7 mouse cellular contexts compared by ENCODE assay signal in genomic region chr8:71375581-71376422, GRCm38 (mm10). TPM values are rescaled to one million over a fixed set of nuclear protein-coding genes. Genes with fewer than 3 reads are reported as not detected.
DNase-seq lines count a peak whose midpoint lies in the region; ATAC-seq lines count a peak whose summit lies in the region.

No protein-coding gene starts in this region.

- H3K36me3 ChIP-seq in forebrain, embryonic 15.5 days = peaks cover 8% of the 10 kb centered on the region
- peaks cover 45% of the 10 kb centered on the region for H3K36me3 ChIP-seq in intestine, embryonic 14.5 days (ENCODE audit: control insufficient read depth, insufficient read depth, low read length)
- H3K36me3 ChIP-seq in limb, embryonic 15.5 days = peaks cover 40% of the 10 kb centered on the region
- H3K36me3 ChIP-seq in midbrain, embryonic 14.5 days (ENCODE audit: control insufficient read depth, insufficient read depth, low read length) = peaks cover 6% of the 10 kb centered on the region; the same call in 1 of the 2 replicates

- WGBS in forebrain, embryonic 15.5 days = 5% methylated on average over 70 of the region's 74 CpGs
- WGBS in intestine, embryonic 14.5 days = 11% methylated on average over 64 of the region's 74 CpGs
- 10% methylated on average over 60 of the region's 74 CpGs for WGBS in limb, embryonic 15.5 days
- whole genome bisulfite sequencing in midbrain, embryonic 14.5 days = 5% methylated on average over 74 of the region's 74 CpGs

- peak overlapping the region; percentile 52 for H3K9ac ChIP-seq in forebrain, embryonic 15.5 days (replicated peaks)
- no peak overlapping the region for H3K9ac ChIP-seq in intestine, embryonic 14.5 days (ENCODE audit: low read length)
- peak overlapping the region; percentile 28; the same call in 1 of the 2 replicates for H3K9ac ChIP-seq in limb, embryonic 15.5 days
- peak overlapping the region; percentile 54 for H3K9ac ChIP-seq in midbrain, embryonic 14.5 days (replicated peaks; ENCODE audit: low read length)

- ATAC-seq in forebrain, embryonic 15.5 days (replicated peaks) = 0 out of 2 replicates have a peak, but pooled peaks have one; percentile 0
- peak; percentile 42 for ATAC-seq in intestine, embryonic 14.5 days (replicated peaks; ENCODE audit: low FRiP score, low TSS enrichment, low read depth)
- ATAC-seq in limb, embryonic 15.5 days (ENCODE audit: insufficient number of reproducible peaks, low FRiP score, low TSS enrichment, low read depth) = no peak
- ATAC-seq in midbrain, embryonic 14.5 days (ENCODE audit: low FRiP score, low TSS enrichment) = peak; percentile 7; the same call in 1 of the 2 replicates

- peak overlapping the region; percentile 43 for H3K4me3 ChIP-seq in forebrain, embryonic 15.5 days
- peak overlapping the region; percentile 17 for H3K4me3 ChIP-seq in intestine, embryonic 14.5 days (ENCODE audit: low read depth, low read length)
- H3K4me3 ChIP-seq in limb, embryonic 15.5 days = peak overlapping the region; percentile 32
- H3K4me3 ChIP-seq in midbrain, embryonic 14.5 days (replicated peaks; ENCODE audit: low read depth, low read length) = peak overlapping the region; percentile 35

- peak; percentile 85 for DNase-seq in adrenal gland, adult 8-10 months
- DNase-seq in cerebellum, adult 11-12 months = peak; percentile 92
- DNase-seq in intestine, embryonic 14.5 days (ENCODE audit: low spot score) = peak; percentile 82
- peak; percentile 84 for DNase-seq in midbrain, embryonic 14.5 days
- peak; percentile 63 to 69 for DNase-seq in spleen, postnatal 36 days (ENCODE audit: low spot score in 2 of 2)

- peak overlapping the region; percentile 44 for H3K27ac ChIP-seq in forebrain, embryonic 15.5 days (replicated peaks)
- peak overlapping the region; percentile 38; the same call in 1 of the 2 replicates for H3K27ac ChIP-seq in intestine, embryonic 14.5 days (ENCODE audit: low read depth)
- 0 out of 2 replicates have a peak overlapping the region, but pooled peaks have one; percentile 22 for H3K27ac ChIP-seq in limb, embryonic 15.5 days
- H3K27ac ChIP-seq in midbrain, embryonic 14.5 days (replicated peaks; ENCODE audit: low read depth, low read length) = peak overlapping the region; percentile 80

- peaks cover 38% of the 10 kb centered on the region for H3K4me1 ChIP-seq in forebrain, embryonic 15.5 days
- peaks cover 36% of the 10 kb centered on the region for H3K4me1 ChIP-seq in intestine, embryonic 14.5 days (replicated peaks; ENCODE audit: control insufficient read depth, insufficient read depth, low read length)
- H3K4me1 ChIP-seq in limb, embryonic 15.5 days = peaks cover 55% of the 10 kb centered on the region
- H3K4me1 ChIP-seq in midbrain, embryonic 14.5 days (ENCODE audit: control insufficient read depth, insufficient read depth, low read length) = peaks cover 37% of the 10 kb centered on the region

- peak overlapping the region; percentile 78 for H3K4me2 ChIP-seq in forebrain, embryonic 15.5 days (replicated peaks)
- peak overlapping the region; percentile 44 for H3K4me2 ChIP-seq in intestine, embryonic 14.5 days (ENCODE audit: low read length)
- H3K4me2 ChIP-seq in limb, embryonic 15.5 days = peak overlapping the region; percentile 78
- H3K4me2 ChIP-seq in midbrain, embryonic 14.5 days (ENCODE audit: low read length) = peak overlapping the region; percentile 64

- H3K27me3 ChIP-seq in forebrain, embryonic 15.5 days = no peaks in the 10 kb centered on the region
- H3K27me3 ChIP-seq in intestine, embryonic 14.5 days (replicated peaks; ENCODE audit: control insufficient read depth, insufficient read depth, low read length) = no peaks in the 10 kb centered on the region
- H3K27me3 ChIP-seq in limb, embryonic 15.5 days = no peaks in the 10 kb centered on the region
- H3K27me3 ChIP-seq in midbrain, embryonic 14.5 days (ENCODE audit: control insufficient read depth, insufficient read depth, low read length) = peaks cover 7% of the 10 kb centered on the region; the same call in 1 of the 2 replicates

- no peaks in the 10 kb centered on the region for H3K9me3 ChIP-seq in forebrain, embryonic 15.5 days
- no peaks in the 10 kb centered on the region for H3K9me3 ChIP-seq in intestine, embryonic 14.5 days (ENCODE audit: control insufficient read depth, low read length)
- no peaks in the 10 kb centered on the region for H3K9me3 ChIP-seq in limb, embryonic 15.5 days
- no peaks in the 10 kb centered on the region for H3K9me3 ChIP-seq in midbrain, embryonic 14.5 days (ENCODE audit: control insufficient read depth, low read length)

RNA-seq across cellular contexts. Expression of gene Ocel1, which starts 4.7 kb away (rescaled TPM):
- 10 to 100 TPM; 15.9 to 18.8 (median 17.7) TPM for total RNA-seq in adrenal gland, adult 8-10 months (2022)
- 7.3 and 8.0 TPM in 2 replicates for polyA plus RNA-seq in forebrain, embryonic 15.5 days (2015; fragmentation: Nextera tagmentation; extraction: Ambion mirVana)
- polyA plus RNA-seq in intestine, embryonic 14.5 days (2014; fragmentation: Nextera tagmentation; extraction: Ambion mirVana) = 3.5 and 5.3 TPM in 2 replicates
- polyA plus RNA-seq in limb, embryonic 15.5 days (2015; fragmentation: Nextera tagmentation; extraction: Ambion mirVana) = 5.7 and 7.0 TPM in 2 replicates
- polyA plus RNA-seq in midbrain, embryonic 14.5 days (2014; fragmentation: Nextera tagmentation; extraction: Ambion mirVana) = 4.2 and 4.3 TPM in 2 replicates

RNA-seq across cellular contexts. Expression of gene Nr2f6, which starts 6.0 kb away (rescaled TPM):
- total RNA-seq in adrenal gland, adult 8-10 months (2022) = 10 to 100 TPM; 59.1 to 67.2 (median 62.7) TPM
- 15.5 and 16.6 TPM in 2 replicates for polyA plus RNA-seq in forebrain, embryonic 15.5 days (2015; fragmentation: Nextera tagmentation; extraction: Ambion mirVana)
- 71.8 and 92.8 TPM in 2 replicates for polyA plus RNA-seq in intestine, embryonic 14.5 days (2014; fragmentation: Nextera tagmentation; extraction: Ambion mirVana)
- polyA plus RNA-seq in limb, embryonic 15.5 days (2015; fragmentation: Nextera tagmentation; extraction: Ambion mirVana) = 40.4 and 42.9 TPM in 2 replicates
- 24.9 and 29.4 TPM in 2 replicates for polyA plus RNA-seq in midbrain, embryonic 14.5 days (2014; fragmentation: Nextera tagmentation; extraction: Ambion mirVana)

RNA-seq across cellular contexts. Expression of gene Use1, which starts 9.2 kb away (rescaled TPM):
- 100 to 1,000 TPM; 203 to 262 (median 232) TPM for total RNA-seq in adrenal gland, adult 8-10 months (2022)
- polyA plus RNA-seq in forebrain, embryonic 15.5 days (2015; fragmentation: Nextera tagmentation; extraction: Ambion mirVana) = 98.4 and 102 TPM in 2 replicates
- 110 and 111 TPM in 2 replicates for polyA plus RNA-seq in intestine, embryonic 14.5 days (2014; fragmentation: Nextera tagmentation; extraction: Ambion mirVana)
- 104 and 105 TPM in 2 replicates for polyA plus RNA-seq in limb, embryonic 15.5 days (2015; fragmentation: Nextera tagmentation; extraction: Ambion mirVana)
- polyA plus RNA-seq in midbrain, embryonic 14.5 days (2014; fragmentation: Nextera tagmentation; extraction: Ambion mirVana) = 121 TPM in 2 replicates

RNA-seq across cellular contexts. Expression of gene Ushbp1, which starts 19.8 kb away (rescaled TPM):
- 10 to 100 TPM; 11.4 to 25.1 (median 18.2) TPM for total RNA-seq in adrenal gland, adult 8-10 months (2022)
- polyA plus RNA-seq in forebrain, embryonic 15.5 days (2015; fragmentation: Nextera tagmentation; extraction: Ambion mirVana) = 5.5 and 6.0 TPM in 2 replicates
- 8.3 and 9.4 TPM in 2 replicates for polyA plus RNA-seq in intestine, embryonic 14.5 days (2014; fragmentation: Nextera tagmentation; extraction: Ambion mirVana)
- 10.3 and 13.4 TPM in 2 replicates for polyA plus RNA-seq in limb, embryonic 15.5 days (2015; fragmentation: Nextera tagmentation; extraction: Ambion mirVana)
- 3.5 and 5.7 TPM in 2 replicates for polyA plus RNA-seq in midbrain, embryonic 14.5 days (2014; fragmentation: Nextera tagmentation; extraction: Ambion mirVana)

RNA-seq across cellular contexts. Expression of gene Babam1, which starts 20.9 kb away (rescaled TPM):
- total RNA-seq in adrenal gland, adult 8-10 months (2022) = 100 to 1,000 TPM; 101 to 137 (median 120) TPM
- 102 and 108 TPM in 2 replicates for polyA plus RNA-seq in forebrain, embryonic 15.5 days (2015; fragmentation: Nextera tagmentation; extraction: Ambion mirVana)
- polyA plus RNA-seq in intestine, embryonic 14.5 days (2014; fragmentation: Nextera tagmentation; extraction: Ambion mirVana) = 95.1 and 99.9 TPM in 2 replicates
- polyA plus RNA-seq in limb, embryonic 15.5 days (2015; fragmentation: Nextera tagmentation; extraction: Ambion mirVana) = 84.9 and 90.7 TPM in 2 replicates
- 78.3 and 88.4 TPM in 2 replicates for polyA plus RNA-seq in midbrain, embryonic 14.5 days (2014; fragmentation: Nextera tagmentation; extraction: Ambion mirVana)

Comparison
In these comparisons a context has a peak if more than half of its experiments do, and no peak if none do; other contexts are left out.
1. H3K27ac ChIP-seq: peak in every context shown above with its lines; median percentile 80 in midbrain, embryonic 14.5 days; 44 in forebrain, embryonic 15.5 days; 38 in intestine, embryonic 14.5 days; 22 in limb, embryonic 15.5 days.